7 mouse cellular contexts compared by ENCODE assay signal in genomic region chr6:53760651-53761058, GRCm38 (mm10). TPM values are rescaled to one million over a fixed set of nuclear protein-coding genes. Genes with fewer than 3 reads are reported as not detected.
DNase-seq lines count a peak whose midpoint lies in the region; ATAC-seq and TF ChIP-seq lines count a peak whose summit lies in the region.

No protein-coding gene starts in this region.

- H3K4me3 ChIP-seq in gastrocnemius, adult 2 months, result no peak overlapping the region
- no peak overlapping the region for H3K4me3 ChIP-seq in kidney, embryonic 15.5 days (replicated peaks)
- no peak overlapping the region for H3K4me3 ChIP-seq in midbrain, embryonic 14.5 days (replicated peaks; ENCODE audit: low read depth, low read length)

- peak; percentile 26 for DNase-seq in Muller cell, postnatal 12 days (ENCODE audit: inconsistent ontology term)
- DNase-seq in adrenal gland, postnatal 25 days, result peak; percentile 46
- DNase-seq in gastrocnemius, adult 2 months, result peak; percentile 62
- peak; percentile 77 for DNase-seq in midbrain, embryonic 14.5 days
- no peak for DNase-seq in frontal cortex, postnatal 10 days (ENCODE audit: low spot score in 2 of 2)
- no peak for DNase-seq in thymus, postnatal 4 days

- whole genome bisulfite sequencing in kidney, embryonic 15.5 days, result 18% methylated on average over 6 of the region's 6 CpGs
- WGBS in midbrain, embryonic 14.5 days, result 4% methylated on average over 6 of the region's 6 CpGs

- H3K27me3 ChIP-seq in kidney, embryonic 15.5 days, result no peaks in the 10 kb centered on the region
- H3K27me3 ChIP-seq in midbrain, embryonic 14.5 days (ENCODE audit: control insufficient read depth, insufficient read depth, low read length), result no peaks in the 10 kb centered on the region

- ATAC-seq in kidney, embryonic 15.5 days (replicated peaks; ENCODE audit: low FRiP score), result no peak
- no peak for ATAC-seq in midbrain, embryonic 14.5 days (ENCODE audit: low FRiP score, low TSS enrichment)

- H3K9ac ChIP-seq in kidney, embryonic 15.5 days, result no peak overlapping the region
- no peak overlapping the region for H3K9ac ChIP-seq in midbrain, embryonic 14.5 days (replicated peaks; ENCODE audit: low read length)

- H3K9me3 ChIP-seq in kidney, embryonic 15.5 days (replicated peaks), result no peaks in the 10 kb centered on the region
- H3K9me3 ChIP-seq in midbrain, embryonic 14.5 days (ENCODE audit: control insufficient read depth, low read length), result peaks cover 4% of the 10 kb centered on the region; the same call in 1 of the 2 replicates

- intact Hi-C loops in gastrocnemius, adult 2 months (cut with DNase I), result no loop called here

- no peak overlapping the region for H3K4me2 ChIP-seq in kidney, embryonic 15.5 days
- H3K4me2 ChIP-seq in midbrain, embryonic 14.5 days (ENCODE audit: low read length), result no peak overlapping the region

- H3K4me1 ChIP-seq in kidney, embryonic 15.5 days, result peaks cover 18% of the 10 kb centered on the region
- peaks cover 12% of the 10 kb centered on the region; the same call in 1 of the 2 replicates for H3K4me1 ChIP-seq in midbrain, embryonic 14.5 days (ENCODE audit: control insufficient read depth, insufficient read depth, low read length)

- no peak overlapping the region for H3K27ac ChIP-seq in gastrocnemius, adult 2 months
- H3K27ac ChIP-seq in kidney, embryonic 15.5 days, result peak overlapping the region; percentile 45; the same call in 1 of the 2 replicates
- H3K27ac ChIP-seq in midbrain, embryonic 14.5 days (replicated peaks; ENCODE audit: low read depth, low read length), result peak overlapping the region; percentile 1; the same call in 1 of the 2 replicates

- TF ChIP-seq CTCF in gastrocnemius, adult 2 months (IDR thresholded peaks at IDR 0.05), result no peak

- H3K36me3 ChIP-seq in kidney, embryonic 15.5 days, result no peaks in the 10 kb centered on the region
- no peaks in the 10 kb centered on the region for H3K36me3 ChIP-seq in midbrain, embryonic 14.5 days (ENCODE audit: control insufficient read depth, insufficient read depth, low read length)

RNA-seq across cellular contexts. Expression of gene Tril, which starts 60.0 kb away (rescaled TPM):
- 6.3 and 8.1 TPM in 2 replicates for total RNA-seq in adrenal gland, postnatal 25 days (2021)
- 1 to 10 TPM; 1.3 to 2.2 TPM for total RNA-seq in gastrocnemius, adult 2 months (2021)
- polyA plus RNA-seq in kidney, embryonic 15.5 days (2015; fragmentation: Nextera tagmentation; extraction: Ambion mirVana), result 88.9 and 93.8 TPM in 2 replicates
- 8.4 and 12.8 TPM in 2 replicates for polyA plus RNA-seq in midbrain, embryonic 14.5 days (2014; fragmentation: Nextera tagmentation; extraction: Ambion mirVana)

Comparison
In these comparisons a context has a peak if more than half of its experiments do, and no peak if none do; other contexts are left out.
1. DNase-seq: peak in Muller cell, postnatal 12 days (single experiment), adrenal gland, postnatal 25 days (single experiment), gastrocnemius, adult 2 months (single experiment) and midbrain, embryonic 14.5 days (single experiment); none in frontal cortex, postnatal 10 days (0 of 2) and thymus, postnatal 4 days (single experiment).